Mouse (Mus musculus) bone marrow macrophage, adult 2 months (primary cell): ENCODE results near the gene Sds.

Experiments used
- CTCF ChIP-seq: IDR thresholded peaks from 2 replicates; pipeline ENCODE4 v1.5.1; 2012; ENCODE audit warnings: low read depth, mild to moderate bottlenecking, low read length, moderate library complexity
- POLR2A ChIP-seq: IDR thresholded peaks from 2 replicates; pipeline ENCODE4 v1.6.1; 2012; ENCODE audit warnings: mild to moderate bottlenecking, low read depth, low read length, borderline replicate concordance

- TF ChIP-seq POLR2A (no peak), CTCF (no peak)
These were observed 11.5 kb downstream of the Sds start for GRCm38 (mm10) chr5:120487844-120488243.
